Mouse (Mus musculus): ENCODE measurements around the gene Aars2. TPM values are rescaled to one million over a fixed set of nuclear protein-coding genes. Genes with fewer than 3 reads are reported as not detected.

Aars2 gene
- 33.9 and 35.7 TPM in 2 replicates for polyA plus RNA-seq (2016; fragmentation: Nextera tagmentation; extraction: Ambion mirVana)

DNA sequence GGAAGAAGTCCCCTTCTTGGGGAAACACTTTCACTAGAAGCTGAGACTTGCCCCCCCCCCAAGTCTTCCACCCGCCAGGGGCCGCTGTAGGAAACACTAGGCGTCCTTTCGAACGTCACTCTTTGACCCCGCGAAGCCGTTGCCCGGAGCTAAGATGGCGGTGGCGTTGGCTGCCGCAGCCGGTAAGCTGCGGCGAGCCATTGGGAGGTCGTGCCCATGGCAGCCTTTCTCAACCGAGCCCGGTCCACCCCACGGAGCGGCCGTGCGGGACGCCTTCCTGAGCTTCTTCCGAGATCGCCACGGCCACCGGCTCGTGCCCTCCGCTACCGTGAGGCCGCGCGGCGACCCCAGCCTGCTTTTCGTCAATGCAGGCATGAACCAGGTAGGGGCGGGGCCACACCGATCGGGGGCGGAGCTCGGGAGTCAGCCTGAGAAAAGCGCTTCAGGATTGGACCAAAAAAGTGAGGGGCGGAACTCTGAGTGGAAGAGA is at the start of gene Aars2:
Aars2 (plus strand) TSS at position 142 of the 490 bp plus-strand sequence.
- DNase-seq (ENCODE audit: low spot score), result peak; percentile 95
- Histone ChIP-seq H3K36me3 (peaks cover 31% of the 10 kb centered on the region), H3K4me3 (peak within 1 kb of the TSS; percentile 83), H3K27me3 (ENCODE audit: low read depth, poor library complexity, severe bottlenecking) (no peaks in the 10 kb centered on the region), H3K9me3 (replicated peaks) (no peaks in the 10 kb centered on the region), H3K27ac (replicated peaks) (peak within 1 kb of the TSS; percentile 94), H3K4me1 (peaks cover 13% of the 10 kb centered on the region)
- WGBS, result under 1% methylated on average over 42 of the region's 42 CpGs

GRCm38 (mm10) chr17:45457487-45457886 is 49.2 kb upstream of the Aars2 start:
- Histone ChIP-seq H3K27ac (replicated peaks) (no peak overlapping the region; the same call in 1 of the 2 replicates), H3K4me3 (no peak overlapping the region), H3K9me3 (replicated peaks) (no peaks in the 10 kb centered on the region), H3K27me3 (ENCODE audit: low read depth, poor library complexity, severe bottlenecking) (no peaks in the 10 kb centered on the region), H3K36me3 (no peaks in the 10 kb centered on the region), H3K4me1 (peaks cover 13% of the 10 kb centered on the region)
- DNase-seq (ENCODE audit: low spot score), result no peak
- 94% methylated on average over 5 of the region's 5 CpGs for WGBS

DNA sequence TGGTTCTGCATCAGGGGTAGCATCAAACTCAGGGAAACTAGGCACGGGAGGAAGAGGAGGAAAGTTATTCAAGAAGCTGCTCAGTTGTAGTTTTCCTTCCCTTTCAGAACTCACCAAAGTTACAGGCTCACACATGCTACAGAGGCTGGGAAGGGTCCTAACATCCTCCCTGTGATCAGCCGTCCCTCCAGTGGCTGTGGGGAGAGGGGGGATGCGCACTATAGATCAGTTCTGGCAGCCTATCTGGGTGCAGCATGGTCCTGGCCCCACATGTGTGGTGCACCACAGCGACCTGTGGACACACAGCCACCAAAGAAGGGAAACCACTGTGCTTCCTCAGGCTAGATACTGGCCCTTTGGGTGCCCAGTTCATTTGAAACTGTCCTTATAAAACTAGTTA is 48.1 kb upstream of the Aars2 start:
- no peaks in the 10 kb centered on the region for H3K36me3 ChIP-seq
- DNase-seq (ENCODE audit: low spot score), result no peak
- 90% methylated on average over 4 of the region's 4 CpGs for WGBS
- 0 out of 2 replicates have a peak overlapping the region, but pooled peaks have one; percentile 2 for H3K27ac ChIP-seq (replicated peaks)
- H3K4me1 ChIP-seq, result peaks cover 13% of the 10 kb centered on the region
- no peaks in the 10 kb centered on the region for H3K27me3 ChIP-seq (ENCODE audit: low read depth, poor library complexity, severe bottlenecking)
- H3K4me3 ChIP-seq, result no peak overlapping the region
- no peaks in the 10 kb centered on the region for H3K9me3 ChIP-seq (replicated peaks)

DNA sequence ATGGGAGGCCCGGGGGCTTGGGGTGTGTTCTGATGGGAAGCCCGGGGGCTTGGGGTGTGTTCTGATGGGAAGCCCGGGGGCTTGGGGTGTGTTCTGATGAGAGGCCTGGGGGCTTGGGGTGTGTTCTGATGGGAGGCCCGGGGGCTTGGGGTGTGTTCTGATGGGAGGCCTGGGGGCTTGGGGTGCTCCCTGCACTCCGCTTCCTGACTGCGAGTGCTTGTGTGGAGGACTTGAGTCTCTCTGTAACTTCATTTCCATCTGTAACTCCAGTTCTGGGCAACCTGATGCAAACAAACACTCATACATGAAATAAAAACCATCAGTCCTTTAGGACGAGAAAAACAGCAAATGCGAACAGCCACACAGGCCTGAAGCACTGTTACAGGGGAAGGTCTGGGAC is 47.6 kb upstream of the Aars2 start:
- Histone ChIP-seq H3K4me1 (peaks cover 13% of the 10 kb centered on the region), H3K27me3 (ENCODE audit: low read depth, poor library complexity, severe bottlenecking) (no peaks in the 10 kb centered on the region), H3K36me3 (no peaks in the 10 kb centered on the region), H3K9me3 (replicated peaks) (no peaks in the 10 kb centered on the region), H3K4me3 (no peak overlapping the region), H3K27ac (replicated peaks) (no peak overlapping the region)
- WGBS, result 89% methylated on average over 8 of the region's 8 CpGs
- DNase-seq (ENCODE audit: low spot score), result no peak

DNA sequence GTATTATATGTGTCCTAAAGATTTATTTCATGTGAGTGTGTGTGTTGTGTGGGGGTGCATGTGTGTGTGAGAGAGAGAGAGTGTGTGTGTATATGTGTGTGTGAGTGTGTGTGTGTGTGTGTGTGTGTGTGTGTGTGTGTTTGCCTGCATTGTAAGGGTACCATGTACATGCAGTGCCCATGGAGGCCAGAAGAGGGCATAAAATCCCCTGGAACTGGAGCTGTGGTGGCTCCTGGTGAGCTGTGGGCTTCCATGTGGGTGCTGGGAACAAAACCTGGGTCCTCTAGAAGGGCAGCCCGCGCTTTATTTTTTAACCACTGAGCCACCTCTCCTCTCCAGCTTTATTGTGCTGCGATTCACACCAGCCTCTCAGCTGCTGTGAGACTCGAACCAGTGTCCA is 44.1 kb upstream of the Aars2 start:
- H3K36me3 ChIP-seq, result no peaks in the 10 kb centered on the region
- no peak overlapping the region for H3K4me3 ChIP-seq
- H3K9me3 ChIP-seq (replicated peaks), result peaks cover 8% of the 10 kb centered on the region
- H3K27ac ChIP-seq (replicated peaks), result no peak overlapping the region
- H3K4me1 ChIP-seq, result no peaks in the 10 kb centered on the region
- DNase-seq (ENCODE audit: low spot score), result no peak
- no peaks in the 10 kb centered on the region for H3K27me3 ChIP-seq (ENCODE audit: low read depth, poor library complexity, severe bottlenecking)
- WGBS, result 90% methylated on average over 4 of the region's 4 CpGs

- peaks cover 17% of the 10 kb centered on the region for H3K9me3 ChIP-seq (replicated peaks)
- WGBS, result 88% methylated on average over 9 of the region's 9 CpGs
These were observed 42.4 kb upstream of the Aars2 start for GRCm38 (mm10) chr17:45464255-45464654.

GRCm38 (mm10) chr17:45466701-45467100 is 39.9 kb upstream of the Aars2 start:
- Histone ChIP-seq H3K9me3 (replicated peaks) (peaks cover 17% of the 10 kb centered on the region), H3K36me3 (no peaks in the 10 kb centered on the region), H3K27ac (replicated peaks) (no peak overlapping the region), H3K4me3 (no peak overlapping the region), H3K4me1 (no peaks in the 10 kb centered on the region), H3K27me3 (ENCODE audit: low read depth, poor library complexity, severe bottlenecking) (no peaks in the 10 kb centered on the region; the same call in 1 of the 2 replicates)
- DNase-seq (ENCODE audit: low spot score), result no peak
- WGBS, result 64% methylated on average over 2 of the region's 2 CpGs

More at GRCm38 (mm10) chr17:45464255-45464654, 42.4 kb upstream of the Aars2 start:
- no peak for DNase-seq (ENCODE audit: low spot score)
- Histone ChIP-seq H3K4me1 (no peaks in the 10 kb centered on the region), H3K36me3 (no peaks in the 10 kb centered on the region), H3K27me3 (ENCODE audit: low read depth, poor library complexity, severe bottlenecking) (no peaks in the 10 kb centered on the region), H3K4me3 (no peak overlapping the region), H3K27ac (replicated peaks) (no peak overlapping the region)

DNA sequence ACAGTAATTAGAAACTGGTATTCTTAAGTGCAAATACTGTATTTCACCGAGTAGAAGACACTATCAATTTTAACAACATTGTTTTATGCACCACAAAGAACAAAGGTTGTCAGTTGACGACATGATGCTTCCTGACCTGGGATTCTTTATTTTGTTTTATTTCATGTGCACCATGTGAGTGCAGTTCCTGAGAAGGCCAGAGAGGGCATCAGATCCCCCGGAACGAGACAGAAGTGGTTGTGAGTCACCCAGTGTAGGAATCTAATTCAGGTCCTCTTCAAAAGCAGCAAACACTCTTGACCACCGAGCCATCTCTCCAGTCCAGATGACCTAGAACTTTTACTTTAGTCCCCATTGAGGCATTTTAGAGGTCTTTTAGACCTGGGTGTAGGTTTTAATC is 38.3 kb upstream of the Aars2 start:
- 84% methylated on average over 5 of the region's 5 CpGs for WGBS
- DNase-seq (ENCODE audit: low spot score), result no peak
- Histone ChIP-seq H3K4me3 (no peak overlapping the region), H3K36me3 (no peaks in the 10 kb centered on the region), H3K9me3 (replicated peaks) (peaks cover 17% of the 10 kb centered on the region), H3K4me1 (no peaks in the 10 kb centered on the region), H3K27ac (replicated peaks) (no peak overlapping the region), H3K27me3 (ENCODE audit: low read depth, poor library complexity, severe bottlenecking) (peaks cover 3% of the 10 kb centered on the region; the same call in 1 of the 2 replicates)

GRCm38 (mm10) chr17:45470726-45471125 is 35.9 kb upstream of the Aars2 start:
- Histone ChIP-seq H3K27ac (replicated peaks) (no peak overlapping the region), H3K9me3 (replicated peaks) (peaks cover 17% of the 10 kb centered on the region), H3K4me3 (no peak overlapping the region)

GRCm38 (mm10) chr17:45473667-45474066 is 33.0 kb upstream of the Aars2 start:
- Histone ChIP-seq H3K9me3 (replicated peaks) (no peaks in the 10 kb centered on the region; the same call in 1 of the 2 replicates), H3K4me3 (no peak overlapping the region), H3K27me3 (ENCODE audit: low read depth, poor library complexity, severe bottlenecking) (peaks cover 55% of the 10 kb centered on the region), H3K27ac (replicated peaks) (no peak overlapping the region), H3K4me1 (peaks cover 20% of the 10 kb centered on the region), H3K36me3 (no peaks in the 10 kb centered on the region)
- WGBS, result 80% methylated on average over 6 of the region's 6 CpGs
- no peak for DNase-seq (ENCODE audit: low spot score)

More at GRCm38 (mm10) chr17:45470726-45471125, 35.9 kb upstream of the Aars2 start:
- H3K36me3 ChIP-seq, result no peaks in the 10 kb centered on the region
- H3K27me3 ChIP-seq (ENCODE audit: low read depth, poor library complexity, severe bottlenecking), result peaks cover 27% of the 10 kb centered on the region
- WGBS, result 89% methylated on average over 7 of the region's 7 CpGs
- H3K4me1 ChIP-seq, result peaks cover 10% of the 10 kb centered on the region
- DNase-seq (ENCODE audit: low spot score), result no peak

DNA sequence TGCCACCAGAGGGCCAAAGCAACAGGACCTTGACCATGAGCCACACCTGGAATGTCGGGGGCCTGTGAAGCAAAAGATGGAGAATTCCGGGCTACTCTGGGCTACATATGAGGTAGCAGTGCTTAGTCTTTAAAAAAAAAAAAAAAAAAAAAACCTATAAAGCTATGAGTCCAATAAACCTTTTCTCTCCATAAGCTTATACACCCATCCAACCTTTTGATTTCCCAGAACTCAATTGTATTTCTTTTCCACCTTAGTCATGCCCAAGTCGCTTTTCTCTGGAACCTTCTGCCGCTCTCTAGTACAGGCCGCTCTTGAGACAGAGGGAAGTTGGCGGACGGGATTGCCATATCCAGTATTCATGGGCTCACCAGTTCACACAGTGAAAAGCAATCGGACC is 32.5 kb upstream of the Aars2 start:
- peaks cover 20% of the 10 kb centered on the region for H3K4me1 ChIP-seq
- DNase-seq (ENCODE audit: low spot score), result no peak
- 65% methylated on average over 8 of the region's 8 CpGs for WGBS
- no peak overlapping the region for H3K27ac ChIP-seq (replicated peaks)
- no peaks in the 10 kb centered on the region for H3K9me3 ChIP-seq (replicated peaks)
- peaks cover 55% of the 10 kb centered on the region for H3K27me3 ChIP-seq (ENCODE audit: low read depth, poor library complexity, severe bottlenecking)
- H3K4me3 ChIP-seq, result peak overlapping the region; percentile 54
- no peaks in the 10 kb centered on the region for H3K36me3 ChIP-seq

DNA sequence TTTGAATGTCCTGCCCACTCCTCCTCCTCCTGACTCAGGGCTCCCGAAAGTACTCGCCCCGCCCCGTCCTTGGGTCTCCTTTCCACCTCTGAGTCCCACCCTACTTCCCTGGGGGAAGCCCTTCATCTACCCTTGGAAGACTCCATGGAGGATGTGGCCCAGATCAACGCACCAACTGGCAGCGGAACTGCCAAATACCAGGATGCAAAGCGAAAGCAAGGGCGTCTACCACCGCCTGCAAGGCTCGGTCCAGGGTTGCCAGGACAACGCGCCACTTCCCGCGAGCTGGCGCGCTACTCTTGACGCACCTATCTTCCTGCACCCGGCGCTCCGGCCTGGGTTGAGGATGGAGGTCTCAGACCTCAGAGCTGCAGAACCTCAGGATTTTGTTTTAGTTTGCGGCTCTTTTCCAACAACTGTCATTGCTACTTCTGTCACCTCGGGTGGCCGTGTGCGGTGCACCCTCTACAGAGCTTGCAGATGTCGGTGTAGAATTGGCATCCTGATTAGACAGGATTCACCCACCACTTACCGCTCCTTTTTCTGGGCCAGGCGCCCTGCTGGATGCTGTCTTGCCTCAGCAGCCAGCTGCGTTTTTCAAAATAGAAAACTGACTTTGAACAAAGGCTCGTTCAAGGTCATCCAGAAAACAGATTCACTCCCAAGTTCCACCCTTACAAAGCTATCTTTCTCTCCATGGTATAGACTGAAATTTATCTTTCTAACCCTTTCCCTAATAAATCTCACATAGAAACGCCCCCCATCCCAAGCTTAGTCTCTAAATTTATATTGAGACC is 31.8 kb upstream of the Aars2 start, which contains the start of gene Spats1:
Spats1 (minus strand) TSS at position 747 of the 797 bp plus-strand sequence.
- H3K27ac ChIP-seq (replicated peaks), result peak within 1 kb of the TSS; percentile 50; the same call in 1 of the 2 replicates
- H3K27me3 ChIP-seq (ENCODE audit: low read depth, poor library complexity, severe bottlenecking), result peaks cover 55% of the 10 kb centered on the region

More for the DNA sequence above, 31.8 kb upstream of the Aars2 start, which contains the start of gene Spats1:
- 8% methylated on average over 30 of the region's 30 CpGs for WGBS
- no peaks in the 10 kb centered on the region for H3K9me3 ChIP-seq (replicated peaks)
- no peaks in the 10 kb centered on the region for H3K36me3 ChIP-seq
- DNase-seq (ENCODE audit: low spot score), result peak; percentile 76
- peak within 1 kb of the TSS; percentile 54 for H3K4me3 ChIP-seq
- peaks cover 20% of the 10 kb centered on the region for H3K4me1 ChIP-seq

All from midbrain, embryonic 10.5 days (tissue).